Mouse (Mus musculus) liver, embryonic 16.5 days (tissue): Measurements from ENCODE around the gene Spdye4a. TPM values are rescaled to one million over a fixed set of nuclear protein-coding genes. Genes with fewer than 3 reads are reported as not detected.

Experiments used
- ATAC-seq: fragments of 200-750 bp; cut with Nextera tagmentation; 2 replicates; pipeline ENCODE4 v1.8.0; 2017; ENCODE audit warnings: low read depth, mild to moderate bottlenecking, moderate number of reproducible peaks, moderate library complexity
- H3K27ac ChIP-seq: fragments of 300-500 bp; sonication (generic); 2 replicates; pipeline ENCODE4 v1.5.1; 2014; ENCODE audit warnings: mild to moderate bottlenecking, low read length
- H3K27me3 ChIP-seq: fragments of 300-500 bp; sonication (generic); 2 replicates; pipeline ENCODE4 v1.6.1; 2014; ENCODE audit warnings: low read depth, low read length, mixed read lengths; ENCODE audit not compliant: control insufficient read depth, insufficient read depth
- H3K36me3 ChIP-seq: fragments of 300-500 bp; sonication (generic); 2 replicates; pipeline ENCODE4 v1.6.1; 2014; ENCODE audit warnings: mild to moderate bottlenecking; ENCODE audit not compliant: control insufficient read depth, insufficient read depth
- H3K4me1 ChIP-seq: fragments of 300-500 bp; sonication (generic); 2 replicates; pipeline ENCODE4 v1.6.1; 2014; ENCODE audit warnings: low read depth, low read length, mixed read lengths; ENCODE audit not compliant: control insufficient read depth
- H3K4me2 ChIP-seq: fragments of 300-500 bp; sonication (generic); 2 replicates; pipeline ENCODE4 v1.6.1; 2014; ENCODE audit warnings: low read depth, low read length, mixed read lengths
- H3K4me3 ChIP-seq: fragments of 300-500 bp; sonication (generic); 2 replicates; pipeline ENCODE4 v1.5.1; 2014; ENCODE audit warnings: low read depth, mild to moderate bottlenecking, low read length
- H3K9ac ChIP-seq: fragments of 300-500 bp; sonication (generic); 2 replicates; pipeline ENCODE4 v1.6.1; 2014; ENCODE audit warnings: low read depth, low read length
- H3K9me3 ChIP-seq: fragments of 300-500 bp; sonication (generic); replicated peaks from 2 replicates; pipeline ENCODE4 v1.6.1; 2016; ENCODE audit warnings: low read length; ENCODE audit not compliant: control insufficient read depth
- WGBS: fragments of 180-500 bp; shearing (Covaris S2); extraction: QIAGEN DNeasy Blood & Tissue Kit; methylation state at CpG from one replicate; pipeline ENCODE4 v1.1.7; 2014; ENCODE audit not compliant: insufficient replicate concordance; 5-methylcytosine and 5-hydroxymethylcytosine counted together
- polyA plus RNA-seq: library from polyadenylated mRNA; unstranded; fragments of >200 nt; fragmentation: Nextera tagmentation; extraction: Ambion mirVana; gene quantifications from 2 replicates; pipeline ENCODE4 v1.2.1, GENCODE M21; 2015

Spdye4a gene
- polyA plus RNA-seq, 1 experiment from 2014 or later, result not detected

GRCm38 (mm10) chr5:143252791-143253185, 26.1 kb upstream of the Spdye4a start:
- peaks cover 62% of the 10 kb centered on the region for H3K27me3 ChIP-seq
- WGBS, result 16% methylated on average over 18 of the region's 18 CpGs
- no peak for ATAC-seq

GRCm38 (mm10) chr5:143252039-143252438, 25.3 kb upstream of the Spdye4a start:
- Histone ChIP-seq H3K27me3 (peaks cover 62% of the 10 kb centered on the region), H3K36me3 (no peaks in the 10 kb centered on the region), H3K9me3 (no peaks in the 10 kb centered on the region), H3K4me3 (no peak overlapping the region), H3K9ac (no peak overlapping the region), H3K4me2 (no peak overlapping the region), H3K27ac (no peak overlapping the region), H3K4me1 (peaks cover 8% of the 10 kb centered on the region)
- WGBS, result 42% methylated on average over 6 of the region's 6 CpGs
- no peak for ATAC-seq

More at GRCm38 (mm10) chr5:143252791-143253185, 26.1 kb upstream of the Spdye4a start:
- Histone ChIP-seq H3K36me3 (no peaks in the 10 kb centered on the region), H3K9me3 (no peaks in the 10 kb centered on the region), H3K4me3 (no peak overlapping the region), H3K4me1 (peaks cover 8% of the 10 kb centered on the region), H3K4me2 (no peak overlapping the region), H3K27ac (no peak overlapping the region), H3K9ac (no peak overlapping the region)

- no peak for ATAC-seq
- Histone ChIP-seq H3K4me3 (no peak overlapping the region), H3K9me3 (no peaks in the 10 kb centered on the region), H3K27ac (no peak overlapping the region), H3K4me2 (no peak overlapping the region), H3K9ac (no peak overlapping the region), H3K27me3 (no peaks in the 10 kb centered on the region), H3K36me3 (peaks cover 23% of the 10 kb centered on the region), H3K4me1 (no peaks in the 10 kb centered on the region)
- WGBS, result 89% methylated on average over 26 of the region's 26 CpGs
These were observed 18.2 kb upstream of the Spdye4a start for GRCm38 (mm10) chr5:143244926-143245325.

GRCm38 (mm10) chr5:143236036-143236435, 9.3 kb upstream of the Spdye4a start:
- Histone ChIP-seq H3K9me3 (no peaks in the 10 kb centered on the region), H3K4me3 (peak overlapping the region; percentile 77), H3K27ac (no peak overlapping the region), H3K36me3 (no peaks in the 10 kb centered on the region; the same call in 1 of the 2 replicates), H3K27me3 (no peaks in the 10 kb centered on the region), H3K9ac (no peak overlapping the region; the same call in 1 of the 2 replicates), H3K4me1 (peaks cover 9% of the 10 kb centered on the region), H3K4me2 (peak overlapping the region; percentile 69)
- 33% methylated on average over 9 of the region's 9 CpGs for WGBS
- no peak for ATAC-seq

GRCm38 (mm10) chr5:143235028-143235693, 8.5 kb upstream of the Spdye4a start, which contains the start of gene Zfp12:
Gene Zfp12 (plus strand): TSS chr5:143235163.
- WGBS, result under 1% methylated on average over 58 of the region's 58 CpGs
- peaks cover 9% of the 10 kb centered on the region for H3K4me1 ChIP-seq
- H3K27me3 ChIP-seq, result no peaks in the 10 kb centered on the region
- H3K4me3 ChIP-seq, result peak within 1 kb of the TSS; percentile 77
- peak within 1 kb of the TSS; percentile 76 for H3K9ac ChIP-seq
- H3K36me3 ChIP-seq, result no peaks in the 10 kb centered on the region
- H3K4me2 ChIP-seq, result peak within 1 kb of the TSS; percentile 69
- H3K27ac ChIP-seq, result peak within 1 kb of the TSS; percentile 82
- H3K9me3 ChIP-seq, result no peaks in the 10 kb centered on the region
- peak; percentile 93 for ATAC-seq

GRCm38 (mm10) chr5:143222287-143222686, 4.4 kb downstream of the Spdye4a start:
- no peak overlapping the region for H3K9ac ChIP-seq
- no peak for ATAC-seq
- 50% methylated on average over 1 of the region's 1 CpGs for WGBS
- H3K9me3 ChIP-seq, result no peaks in the 10 kb centered on the region
- no peaks in the 10 kb centered on the region for H3K27me3 ChIP-seq
- H3K36me3 ChIP-seq, result no peaks in the 10 kb centered on the region
- no peak overlapping the region for H3K27ac ChIP-seq
- no peak overlapping the region for H3K4me2 ChIP-seq
- H3K4me3 ChIP-seq, result no peak overlapping the region
- no peaks in the 10 kb centered on the region for H3K4me1 ChIP-seq

- Histone ChIP-seq H3K36me3 (no peaks in the 10 kb centered on the region), H3K4me3 (no peak overlapping the region), H3K4me1 (no peaks in the 10 kb centered on the region), H3K27me3 (no peaks in the 10 kb centered on the region), H3K4me2 (no peak overlapping the region), H3K9me3 (no peaks in the 10 kb centered on the region), H3K27ac (no peak overlapping the region), H3K9ac (no peak overlapping the region)
- 57% methylated on average over 5 of the region's 5 CpGs for WGBS
- ATAC-seq, result no peak
These were observed 5.7 kb downstream of the Spdye4a start for GRCm38 (mm10) chr5:143220996-143221395.

GRCm38 (mm10) chr5:143213832-143214231, 12.9 kb downstream of the Spdye4a start:
- ATAC-seq, result no peak

GRCm38 (mm10) chr5:143205015-143205414, 21.7 kb downstream of the Spdye4a start:
- H3K4me2 ChIP-seq, result no peak overlapping the region
- H3K36me3 ChIP-seq, result no peaks in the 10 kb centered on the region
- no peak overlapping the region for H3K4me3 ChIP-seq
- H3K9ac ChIP-seq, result no peak overlapping the region
- no peaks in the 10 kb centered on the region for H3K4me1 ChIP-seq
- H3K9me3 ChIP-seq, result no peaks in the 10 kb centered on the region; the same call in 1 of the 2 replicates
- no peak overlapping the region for H3K27ac ChIP-seq
- H3K27me3 ChIP-seq, result no peaks in the 10 kb centered on the region
- no peak for ATAC-seq
- 57% methylated on average over 3 of the region's 3 CpGs for WGBS

More at GRCm38 (mm10) chr5:143213832-143214231, 12.9 kb downstream of the Spdye4a start:
- H3K4me3 ChIP-seq, result no peak overlapping the region
- no peaks in the 10 kb centered on the region for H3K9me3 ChIP-seq
- no peak overlapping the region for H3K4me2 ChIP-seq
- no peaks in the 10 kb centered on the region for H3K4me1 ChIP-seq
- H3K27ac ChIP-seq, result no peak overlapping the region
- no peak overlapping the region for H3K9ac ChIP-seq
- WGBS, result 49% methylated on average over 2 of the region's 2 CpGs
- H3K36me3 ChIP-seq, result no peaks in the 10 kb centered on the region
- H3K27me3 ChIP-seq, result no peaks in the 10 kb centered on the region
